Mouse (Mus musculus) c-Kit-positive CD71-positive TER-119-positive erythroid progenitor cells, embryonic 14.5 days (primary cell): ENCODE measurements around the gene Ptpn3.

ENCODE experiments used
- DNase-seq: peaks from one replicate; pipeline ENCODE4 v3.0.0-alpha.2; 2013; ENCODE audit warnings: low spot score

Ptpn3 gene

DNA sequence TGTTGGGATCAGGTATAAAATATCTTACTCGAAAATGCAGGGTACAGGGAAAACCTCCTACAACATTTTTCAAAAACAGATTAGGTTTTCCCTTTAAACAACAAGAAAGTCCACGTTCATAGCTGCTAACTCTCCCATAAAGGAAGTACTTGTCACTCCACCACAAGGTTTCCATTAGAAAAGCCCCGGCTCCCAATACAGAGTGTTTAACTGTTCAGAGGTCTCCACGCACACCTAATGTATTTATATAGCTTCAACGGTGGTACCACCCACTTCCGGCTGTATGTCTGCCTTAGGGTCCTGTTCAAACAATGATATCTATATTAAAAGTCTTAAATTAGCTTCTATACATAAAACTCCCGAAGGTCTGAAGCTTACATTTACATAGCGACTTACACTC, 39.2 kb downstream of the Ptpn3 start:
- no peak for DNase-seq

DNA sequence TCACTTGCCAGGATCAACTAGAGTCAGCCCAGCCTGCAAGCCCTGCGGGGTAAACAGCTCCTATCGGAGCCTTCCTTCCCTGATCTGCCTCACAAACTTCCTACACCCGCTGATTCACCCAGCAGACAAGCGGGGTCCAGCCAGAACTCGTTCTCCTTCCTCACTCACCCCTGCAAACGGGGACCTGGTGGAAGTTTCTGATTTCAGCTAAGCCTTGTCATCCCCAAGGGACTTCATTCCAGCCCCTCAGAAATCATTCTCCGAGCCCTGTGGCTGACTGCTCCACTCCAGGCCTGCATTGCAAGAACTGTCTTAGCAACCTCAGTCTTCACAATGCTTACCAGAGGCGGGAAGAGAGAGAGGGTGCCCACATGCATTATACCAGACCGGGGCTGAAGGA, 39.8 kb downstream of the Ptpn3 start:
- no peak for DNase-seq

DNA sequence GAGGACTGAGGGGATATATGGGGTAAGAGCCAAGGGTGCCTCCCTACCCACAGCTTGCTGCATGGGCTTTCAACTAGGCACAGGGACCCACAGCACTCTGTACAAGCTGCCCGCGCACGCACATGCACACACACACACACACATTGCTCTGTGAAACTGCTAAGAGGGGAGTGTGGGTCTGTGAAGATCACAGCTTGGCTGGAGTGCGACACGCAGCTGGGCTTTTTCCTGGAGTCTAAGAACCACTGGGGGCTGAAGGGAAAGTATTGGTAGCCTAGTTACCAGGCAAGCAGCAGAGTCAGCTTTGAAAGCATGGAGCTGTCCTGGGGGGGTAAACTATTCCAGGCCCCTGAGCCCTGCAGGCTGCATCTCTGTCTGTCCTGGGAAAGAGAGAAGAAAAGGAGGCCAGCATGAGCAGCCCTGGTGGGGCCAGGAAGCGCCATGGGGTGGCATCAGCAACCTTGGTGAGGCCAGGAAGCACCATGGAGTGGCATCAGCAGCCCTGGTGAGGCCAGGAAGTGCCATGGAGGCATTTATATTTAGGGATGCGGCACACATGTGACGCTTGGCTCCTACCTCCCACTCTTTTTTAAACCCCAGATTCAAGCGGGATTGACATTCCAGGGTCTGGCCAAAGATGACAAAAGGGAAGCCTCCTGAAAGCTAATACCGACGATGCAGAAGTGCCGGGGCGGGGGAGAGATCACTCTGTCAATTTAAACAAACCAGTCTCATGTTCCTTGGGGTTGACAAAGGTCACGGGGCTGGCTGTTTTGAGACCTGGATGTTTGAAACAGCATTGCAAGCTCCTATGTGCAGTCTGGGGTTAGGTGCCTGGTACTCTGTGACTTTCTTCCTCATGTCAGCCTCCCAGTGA, 43.2 kb downstream of the Ptpn3 start:
- DNase-seq = no peak

GRCm38 (mm10) chr4:57257409-57257808, 44.2 kb downstream of the Ptpn3 start:
- no peak for DNase-seq

DNA sequence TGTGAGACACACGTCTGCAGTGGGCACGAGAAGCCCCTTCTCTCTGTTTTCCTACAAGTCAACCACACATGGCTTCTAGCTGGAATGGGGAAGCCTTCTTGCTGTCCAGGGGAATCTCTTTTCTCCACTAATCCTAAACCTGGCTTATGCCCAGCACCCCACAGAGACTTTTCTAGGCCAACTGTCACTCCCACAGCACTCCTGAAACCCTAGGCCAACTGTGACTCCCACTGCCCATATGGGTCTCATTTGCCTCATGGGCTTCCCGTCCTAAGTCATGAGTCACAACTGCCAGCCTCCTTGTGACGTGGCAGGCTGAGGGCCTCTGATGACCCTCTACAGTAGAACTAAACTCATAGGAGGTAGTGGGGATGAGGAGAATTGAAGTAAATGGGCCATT, 44.9 kb downstream of the Ptpn3 start:
- no peak for DNase-seq

DNA sequence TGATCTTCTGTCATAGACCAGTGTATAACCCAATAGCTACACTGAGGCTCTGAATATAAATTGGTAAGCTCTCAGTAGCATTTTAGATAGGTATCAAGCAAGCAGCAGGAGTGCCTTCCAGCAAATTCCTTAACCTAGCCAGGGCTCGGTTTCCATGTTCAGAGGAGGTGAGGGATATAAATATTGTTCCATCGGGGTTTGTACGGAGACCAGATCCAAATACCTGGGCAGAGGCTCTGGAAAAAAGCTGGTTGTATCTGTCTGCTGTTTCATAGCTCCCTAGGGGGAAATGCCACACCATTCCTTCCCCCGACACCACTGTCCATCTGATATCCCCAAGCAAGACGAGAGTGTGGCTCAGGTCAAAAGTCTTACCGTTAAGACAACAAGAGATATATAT, 47.2 kb downstream of the Ptpn3 start:
- DNase-seq = no peak

DNA sequence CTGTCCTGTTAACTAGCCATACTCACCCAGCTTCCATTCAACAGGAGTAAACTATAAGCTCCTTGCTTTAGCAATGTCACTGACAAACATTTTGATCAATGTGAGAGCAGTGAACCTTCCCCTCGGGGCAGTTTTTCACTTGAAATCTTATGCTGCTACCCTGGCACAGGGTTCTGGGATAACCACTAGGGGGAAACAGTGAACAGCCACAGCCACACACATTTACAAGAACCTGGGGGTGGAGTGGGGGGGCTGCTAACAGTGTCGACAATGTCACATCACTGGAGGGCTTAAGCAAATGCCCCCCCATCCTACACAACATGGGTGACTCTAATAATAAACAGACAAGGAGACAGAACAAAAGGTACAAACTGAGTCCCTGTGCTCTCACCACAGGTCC, 51.0 kb downstream of the Ptpn3 start:
- DNase-seq = no peak

GRCm38 (mm10) chr4:57249108-57249507, 52.5 kb downstream of the Ptpn3 start:
- no peak for DNase-seq

- DNase-seq = no peak
These were observed 56.8 kb downstream of the Ptpn3 start for GRCm38 (mm10) chr4:57244874-57245273.

GRCm38 (mm10) chr4:57243312-57243711, 58.3 kb downstream of the Ptpn3 start:
- DNase-seq = no peak

- DNase-seq = no peak
These were observed 60.7 kb downstream of the Ptpn3 start for GRCm38 (mm10) chr4:57240934-57241333.

GRCm38 (mm10) chr4:57240100-57240499, 61.5 kb downstream of the Ptpn3 start:
- no peak for DNase-seq

DNA sequence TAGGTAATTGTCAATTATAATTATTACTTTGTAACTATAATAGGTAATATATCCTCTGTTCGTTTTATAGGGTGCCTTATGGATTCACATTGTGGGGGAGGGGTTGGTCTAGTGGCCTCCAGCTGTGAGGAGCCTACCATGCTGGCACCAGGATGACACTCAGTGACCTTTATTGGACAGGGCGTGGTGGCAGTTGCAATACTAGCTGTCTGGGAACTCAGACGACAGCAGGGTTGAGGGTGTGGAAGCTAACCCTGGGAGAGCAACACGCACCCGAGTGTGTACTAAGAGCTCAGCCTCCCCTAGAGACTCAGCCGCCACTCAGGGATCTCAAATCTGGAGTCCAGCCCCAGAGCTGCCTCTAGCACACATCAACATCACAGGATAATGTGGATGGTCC, 62.5 kb downstream of the Ptpn3 start:
- no peak for DNase-seq

DNA sequence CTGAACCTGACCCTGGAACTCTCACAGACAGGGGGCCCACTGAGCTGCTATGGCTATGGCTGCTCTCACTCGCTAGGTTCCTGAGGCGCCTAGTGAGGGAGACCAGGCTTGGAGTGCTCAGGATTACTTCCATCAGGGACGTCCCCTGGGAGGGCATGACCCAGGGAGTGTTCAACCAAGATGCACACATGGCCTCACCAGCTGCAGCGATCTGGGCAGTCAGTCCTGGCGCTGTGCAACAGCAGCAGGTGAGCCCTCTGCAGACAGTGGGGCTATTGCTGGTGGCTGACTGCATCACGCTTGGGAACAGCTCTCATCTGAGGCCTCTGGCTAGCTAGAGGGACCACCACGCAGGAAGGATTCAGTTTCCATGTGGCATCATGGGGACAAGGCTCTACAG, 63.5 kb downstream of the Ptpn3 start:
- no peak for DNase-seq

DNA sequence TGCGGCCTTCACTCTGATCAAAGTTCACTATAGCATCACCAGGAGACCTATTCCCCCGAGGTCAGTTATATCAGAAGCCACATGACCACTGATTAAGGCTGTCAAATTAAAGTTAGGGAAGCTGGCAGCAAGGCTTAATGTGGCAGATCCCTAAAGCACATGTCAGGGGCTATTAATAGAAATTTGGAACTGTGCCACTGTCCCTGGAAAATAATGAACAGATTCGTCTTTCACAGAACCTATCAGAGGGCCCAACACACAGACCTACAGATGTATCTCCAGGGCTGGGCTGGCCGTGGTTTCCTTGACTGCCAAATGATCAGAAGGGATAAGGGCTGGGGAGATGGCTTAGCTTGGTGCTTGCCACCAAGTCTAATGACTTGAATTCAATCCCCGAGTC, 65.1 kb downstream of the Ptpn3 start:
- no peak for DNase-seq

DNA sequence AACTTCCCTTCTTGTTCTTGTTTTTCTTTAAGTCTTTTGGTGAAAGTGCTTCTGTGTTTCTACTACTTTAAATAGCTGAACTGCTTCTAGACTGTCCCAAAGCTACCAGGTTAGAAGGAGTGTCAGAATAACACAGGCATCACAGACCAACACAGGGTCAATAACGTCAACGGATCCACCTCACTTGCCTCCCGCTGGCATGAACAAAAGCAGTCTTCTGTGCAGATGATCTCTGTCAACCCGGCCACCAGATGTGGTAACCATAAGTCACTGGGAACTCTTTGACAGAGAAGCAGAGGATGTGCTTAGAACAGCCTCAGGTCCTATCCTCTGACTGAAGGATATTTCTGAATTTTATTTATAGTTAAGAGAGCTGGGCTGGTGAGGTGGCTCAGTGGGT, 65.9 kb downstream of the Ptpn3 start:
- no peak for DNase-seq

DNA sequence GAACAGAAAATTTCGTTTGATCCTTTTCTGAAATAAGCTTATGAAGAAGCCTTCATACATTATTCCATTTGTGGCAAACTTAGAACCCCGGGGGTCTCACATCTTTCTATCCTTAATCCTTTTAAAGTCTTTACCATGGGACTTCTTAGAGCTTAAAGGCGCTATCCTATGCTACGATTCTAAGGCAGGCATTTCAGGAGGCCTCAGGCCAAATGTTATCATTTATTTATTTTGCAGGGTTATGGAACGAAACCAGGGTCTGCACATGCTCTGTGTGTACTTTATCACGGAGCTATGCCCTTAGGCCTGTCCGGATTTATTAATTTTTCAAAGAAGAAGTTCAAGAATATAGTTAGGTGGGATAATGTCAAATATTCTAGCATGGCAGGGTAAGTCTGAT, 67.3 kb downstream of the Ptpn3 start:
- no peak for DNase-seq

GRCm38 (mm10) chr4:57232439-57232838, 69.2 kb downstream of the Ptpn3 start:
- DNase-seq = no peak

GRCm38 (mm10) chr4:57231323-57231722, 70.3 kb downstream of the Ptpn3 start:
- DNase-seq = no peak

GRCm38 (mm10) chr4:57230341-57230740, 71.3 kb downstream of the Ptpn3 start:
- no peak for DNase-seq

DNA sequence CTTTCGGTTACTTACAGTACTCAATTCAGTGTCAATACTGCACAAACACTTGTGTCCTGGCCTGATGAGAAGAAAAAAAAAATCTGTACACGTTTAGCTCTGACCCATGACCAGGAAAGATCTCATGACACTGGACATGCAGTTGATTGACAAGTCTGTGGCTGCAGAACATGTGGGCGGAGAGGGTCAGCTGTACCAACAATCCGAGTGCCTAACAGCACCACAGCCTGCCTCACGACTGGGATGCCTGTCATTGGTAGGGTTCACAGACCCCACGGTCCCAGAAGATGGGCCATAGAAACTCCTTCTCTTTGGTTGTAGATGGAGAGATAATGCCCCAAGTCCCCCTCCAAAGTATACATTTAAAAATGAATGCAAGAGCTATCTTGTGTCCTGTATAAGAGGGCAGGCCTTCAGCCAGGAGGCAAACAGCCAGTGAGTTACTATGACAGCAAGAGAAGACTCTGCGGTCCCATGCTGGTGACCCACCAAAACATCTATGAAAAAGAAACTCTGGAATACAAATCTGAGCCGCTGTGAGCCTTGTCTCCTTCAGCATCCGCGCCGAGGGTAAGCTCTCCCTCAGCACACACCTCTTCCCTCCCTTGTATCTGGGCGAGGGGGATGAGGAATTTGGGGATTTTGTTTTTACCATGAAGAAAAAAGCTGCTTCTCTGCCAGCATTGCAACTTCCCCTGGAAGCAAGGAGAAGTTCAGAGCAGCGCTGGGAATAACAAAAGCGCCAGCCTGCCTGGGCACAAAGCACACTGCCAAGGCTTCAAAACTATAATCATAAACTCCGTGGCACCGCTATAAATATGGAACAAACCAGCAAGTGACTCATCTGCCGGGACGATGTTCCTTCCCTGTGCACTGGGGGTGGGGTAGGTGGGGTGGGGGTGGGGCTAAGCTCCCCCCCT, 72.8 kb downstream of the Ptpn3 start:
- no peak for DNase-seq

- no peak for DNase-seq
These were observed 76.9 kb downstream of the Ptpn3 start for GRCm38 (mm10) chr4:57224776-57225175.

DNA sequence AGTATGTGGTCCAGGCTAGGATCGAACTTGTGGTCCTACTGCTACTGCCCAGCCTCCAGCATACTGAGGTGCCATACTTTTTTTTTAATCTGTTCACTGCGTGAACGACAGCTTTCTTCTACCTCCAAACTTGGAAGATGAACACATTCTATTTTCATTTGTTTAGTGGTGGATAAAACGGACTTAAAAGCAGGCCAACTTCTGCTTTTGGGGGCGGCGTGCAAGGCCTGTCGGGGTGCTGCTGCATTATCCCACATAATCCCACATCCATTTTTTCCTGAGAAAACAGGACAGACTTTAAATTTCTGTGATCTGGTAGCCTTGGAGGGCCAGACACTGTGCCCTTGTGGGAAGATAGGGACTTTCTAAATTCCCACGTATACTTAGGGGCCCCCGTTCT, 83.9 kb downstream of the Ptpn3 start:
- no peak for DNase-seq
